Mouse (Mus musculus) heart, embryonic 11.5 days (tissue): ENCODE data around the gene Dnttip1. TPM values are rescaled to one million over a fixed set of nuclear protein-coding genes. Genes with fewer than 3 reads are reported as not detected.

ENCODE experiments used
- ATAC-seq: fragments of 200-750 bp; cut with Nextera tagmentation; replicated peaks from 2 replicates; pipeline ENCODE4 v1.8.0; 2017; ENCODE audit warnings: moderate library complexity; ENCODE audit not compliant: insufficient number of reproducible peaks, low FRiP score, low TSS enrichment
- H3K27ac ChIP-seq: fragments of 300-500 bp; sonication (generic); 2 replicates; pipeline ENCODE4 v1.5.1; 2014; ENCODE audit warnings: mild to moderate bottlenecking, low read depth, low read length
- H3K27me3 ChIP-seq: fragments of 300-500 bp; sonication (generic); 2 replicates; pipeline ENCODE4 v1.6.1; 2014; ENCODE audit warnings: mild to moderate bottlenecking, low read length, mixed read lengths; ENCODE audit not compliant: control insufficient read depth, insufficient read depth
- H3K36me3 ChIP-seq: fragments of 300-500 bp; sonication (generic); 2 replicates; pipeline ENCODE4 v1.6.1; 2014; ENCODE audit warnings: mild to moderate bottlenecking, low read length, moderate library complexity, mixed read lengths; ENCODE audit not compliant: control insufficient read depth, insufficient read depth
- H3K4me1 ChIP-seq: fragments of 300-500 bp; sonication (generic); 2 replicates; pipeline ENCODE4 v1.6.1; 2014; ENCODE audit warnings: low read length; ENCODE audit not compliant: control insufficient read depth, insufficient read depth
- H3K4me2 ChIP-seq: fragments of 300-500 bp; sonication (generic); 2 replicates; pipeline ENCODE4 v1.6.1; 2014; ENCODE audit warnings: mild to moderate bottlenecking, moderate library complexity
- H3K4me3 ChIP-seq: fragments of 300-500 bp; sonication (generic); 2 replicates; pipeline ENCODE4 v1.5.1; 2014; ENCODE audit warnings: low read depth, low read length
- H3K9ac ChIP-seq: fragments of 300-500 bp; sonication (generic); 2 replicates; pipeline ENCODE4 v1.6.1; 2014; ENCODE audit warnings: mild to moderate bottlenecking, low read depth, low read length, moderate library complexity
- H3K9me3 ChIP-seq: fragments of 300-500 bp; sonication (generic); replicated peaks from 2 replicates; pipeline ENCODE4 v1.6.1; 2016; ENCODE audit warnings: low read length; ENCODE audit not compliant: control insufficient read depth
- WGBS: fragments of 180-500 bp; shearing (Covaris S2); extraction: QIAGEN DNeasy Blood & Tissue Kit; methylation state at CpG from one replicate; pipeline ENCODE4 v1.1.7; 2014; ENCODE audit not compliant: insufficient replicate concordance; 5-methylcytosine and 5-hydroxymethylcytosine counted together
- polyA plus RNA-seq: library from polyadenylated mRNA; unstranded; fragments of >200 nt; fragmentation: Nextera tagmentation; extraction: Ambion mirVana; gene quantifications from 2 replicates; pipeline ENCODE4 v1.2.1, GENCODE M21; 2014

The Dnttip1 gene
- polyA plus RNA-seq, 1 experiment from 2014 or later, result 57.3 TPM

GRCm38 (mm10) chr2:164787779-164788178 is 42.0 kb downstream of the Dnttip1 start:
- Histone ChIP-seq H3K9ac (no peak overlapping the region), H3K4me2 (no peak overlapping the region)

GRCm38 (mm10) chr2:164788411-164788810 is 42.6 kb downstream of the Dnttip1 start:
- Histone ChIP-seq H3K27ac (no peak overlapping the region), H3K4me1 (peaks cover 22% of the 10 kb centered on the region), H3K27me3 (no peaks in the 10 kb centered on the region), H3K9ac (no peak overlapping the region), H3K4me3 (no peak overlapping the region), H3K9me3 (no peaks in the 10 kb centered on the region), H3K36me3 (peaks cover 5% of the 10 kb centered on the region; the same call in 1 of the 2 replicates), H3K4me2 (no peak overlapping the region)
- WGBS, result 55% methylated on average over 4 of the region's 4 CpGs
- ATAC-seq, result no peak

More at GRCm38 (mm10) chr2:164787779-164788178, 42.0 kb downstream of the Dnttip1 start:
- Histone ChIP-seq H3K4me3 (no peak overlapping the region), H3K27ac (no peak overlapping the region), H3K4me1 (peaks cover 18% of the 10 kb centered on the region), H3K36me3 (peaks cover 4% of the 10 kb centered on the region; the same call in 1 of the 2 replicates), H3K9me3 (no peaks in the 10 kb centered on the region), H3K27me3 (no peaks in the 10 kb centered on the region)
- WGBS, result 87% methylated on average over 10 of the region's 10 CpGs
- ATAC-seq, result no peak

GRCm38 (mm10) chr2:164790451-164790850 is 44.7 kb downstream of the Dnttip1 start:
- Histone ChIP-seq H3K36me3 (peaks cover 11% of the 10 kb centered on the region; the same call in 1 of the 2 replicates), H3K4me2 (no peak overlapping the region), H3K9ac (no peak overlapping the region), H3K9me3 (no peaks in the 10 kb centered on the region), H3K4me3 (no peak overlapping the region), H3K27me3 (no peaks in the 10 kb centered on the region), H3K4me1 (0 out of 2 replicates have a peak, but pooled peaks cover 19% of the 10 kb centered on the region), H3K27ac (no peak overlapping the region)
- 72% methylated on average over 4 of the region's 4 CpGs for WGBS
- no peak for ATAC-seq

- H3K4me1 ChIP-seq, result 0 out of 2 replicates have a peak, but pooled peaks cover 17% of the 10 kb centered on the region
- H3K27ac ChIP-seq, result no peak overlapping the region
- 91% methylated on average over 18 of the region's 18 CpGs for WGBS
- ATAC-seq, result no peak
- H3K4me3 ChIP-seq, result no peak overlapping the region
- H3K9ac ChIP-seq, result no peak overlapping the region
- peaks cover 13% of the 10 kb centered on the region; the same call in 1 of the 2 replicates for H3K36me3 ChIP-seq
- H3K4me2 ChIP-seq, result no peak overlapping the region
- H3K27me3 ChIP-seq, result no peaks in the 10 kb centered on the region
- no peaks in the 10 kb centered on the region for H3K9me3 ChIP-seq
Observed at GRCm38 (mm10) chr2:164791841-164792261, 46.1 kb downstream of the Dnttip1 start.

GRCm38 (mm10) chr2:164792400-164793190 is 46.8 kb downstream of the Dnttip1 start:
- H3K9ac ChIP-seq, result 0 out of 2 replicates have a peak overlapping the region, but pooled peaks have one; percentile 46
- no peak for ATAC-seq
- H3K36me3 ChIP-seq, result peaks cover 16% of the 10 kb centered on the region; the same call in 1 of the 2 replicates
- no peak overlapping the region for H3K4me2 ChIP-seq
- H3K4me1 ChIP-seq, result 0 out of 2 replicates have a peak, but pooled peaks cover 13% of the 10 kb centered on the region
- H3K4me3 ChIP-seq, result no peak overlapping the region
- H3K27me3 ChIP-seq, result no peaks in the 10 kb centered on the region
- peak overlapping the region; percentile 74 for H3K27ac ChIP-seq
- H3K9me3 ChIP-seq, result no peaks in the 10 kb centered on the region
- WGBS, result 88% methylated on average over 12 of the region's 12 CpGs

- H3K27me3 ChIP-seq, result no peaks in the 10 kb centered on the region
- peak overlapping the region; percentile 46; the same call in 1 of the 2 replicates for H3K9ac ChIP-seq
- 0 out of 2 replicates have a peak, but pooled peaks cover 13% of the 10 kb centered on the region for H3K4me1 ChIP-seq
- no peak for ATAC-seq
- peaks cover 18% of the 10 kb centered on the region; the same call in 1 of the 2 replicates for H3K36me3 ChIP-seq
- WGBS, result 54% methylated on average over 3 of the region's 3 CpGs
- no peaks in the 10 kb centered on the region for H3K9me3 ChIP-seq
- H3K27ac ChIP-seq, result peak overlapping the region; percentile 74
- H3K4me2 ChIP-seq, result no peak overlapping the region
- no peak overlapping the region for H3K4me3 ChIP-seq
Observed at GRCm38 (mm10) chr2:164793236-164793635, 47.5 kb downstream of the Dnttip1 start.

GRCm38 (mm10) chr2:164793772-164794171 is 48.0 kb downstream of the Dnttip1 start:
- WGBS, result 88% methylated on average over 2 of the region's 2 CpGs
- Histone ChIP-seq H3K4me3 (no peak overlapping the region), H3K27me3 (no peaks in the 10 kb centered on the region), H3K9ac (no peak overlapping the region), H3K27ac (peak overlapping the region; percentile 74; the same call in 1 of the 2 replicates), H3K4me1 (0 out of 2 replicates have a peak, but pooled peaks cover 7% of the 10 kb centered on the region), H3K4me2 (no peak overlapping the region), H3K36me3 (peaks cover 18% of the 10 kb centered on the region; the same call in 1 of the 2 replicates), H3K9me3 (no peaks in the 10 kb centered on the region)
- no peak for ATAC-seq

- H3K9ac ChIP-seq, result no peak overlapping the region
- H3K9me3 ChIP-seq, result no peaks in the 10 kb centered on the region
- no peaks in the 10 kb centered on the region for H3K27me3 ChIP-seq
- H3K36me3 ChIP-seq, result peaks cover 18% of the 10 kb centered on the region; the same call in 1 of the 2 replicates
- H3K27ac ChIP-seq, result no peak overlapping the region
- no peak; the same call in 1 of the 2 replicates for ATAC-seq
- H3K4me1 ChIP-seq, result 0 out of 2 replicates have a peak, but pooled peaks cover 7% of the 10 kb centered on the region
- 37% methylated on average over 5 of the region's 5 CpGs for WGBS
- no peak overlapping the region for H3K4me2 ChIP-seq
- H3K4me3 ChIP-seq, result no peak overlapping the region
Observed at GRCm38 (mm10) chr2:164794293-164794692, 48.5 kb downstream of the Dnttip1 start.
